Mouse (Mus musculus) C2C12 (cell line): ENCODE results near the gene Vegfd. TPM values are rescaled to one million over a fixed set of nuclear protein-coding genes. Genes with fewer than 3 reads are reported as not detected.

ENCODE experiments used
- H3K27me3 ChIP-seq: one replicate; pipeline ENCODE4 v1.6.1; 2011; ENCODE audit not compliant: control insufficient read depth, insufficient read depth, insufficient read length
- H3K36me3 ChIP-seq: one replicate; pipeline ENCODE4 v1.6.1; 2011; ENCODE audit not compliant: control insufficient read depth, insufficient read depth
- H3K4me3 ChIP-seq: one replicate; pipeline ENCODE4 v1.5.1; 2011; ENCODE audit warnings: mild to moderate bottlenecking, control low read depth; ENCODE audit not compliant: poor library complexity, insufficient read depth, severe bottlenecking
- H3K79me2 ChIP-seq: one replicate; pipeline ENCODE4 v1.6.1; 2011; ENCODE audit not compliant: control insufficient read depth, insufficient read depth
- H3K79me3 ChIP-seq: one replicate; pipeline ENCODE4 v1.6.1; 2011; ENCODE audit warnings: low read depth, control low read depth
- H3ac ChIP-seq: one replicate; pipeline ENCODE3; 2011; ENCODE audit warnings: low read depth; ENCODE audit not compliant: control insufficient read depth, insufficient read length
- CEBPB ChIP-seq: IDR thresholded peaks from one replicate; pipeline ENCODE4 v1.6.1; 2011; ENCODE audit warnings: low read depth, mild to moderate bottlenecking, control low read depth, moderate library complexity
- CTCF ChIP-seq: IDR thresholded peaks from one replicate; pipeline ENCODE4 v1.5.1; 2011; ENCODE audit not compliant: control insufficient read depth, insufficient read depth, insufficient read length
- FOSL1 ChIP-seq: IDR thresholded peaks from one replicate; pipeline ENCODE4 v1.8.0; 2011; ENCODE audit warnings: mild to moderate bottlenecking, low read length; ENCODE audit not compliant: poor library complexity, insufficient read depth, severe bottlenecking
- MAX ChIP-seq: IDR thresholded peaks from one replicate; pipeline ENCODE4 v1.6.1; 2011; ENCODE audit warnings: mild to moderate bottlenecking, control low read depth
- MYOD1 ChIP-seq: IDR thresholded peaks from one replicate; pipeline ENCODE4 v1.6.1; 2011; ENCODE audit warnings: low read depth; ENCODE audit not compliant: control insufficient read depth, insufficient read length
- MYOG ChIP-seq: IDR thresholded peaks from one replicate; pipeline ENCODE4 v1.6.1; 2011; ENCODE audit not compliant: control insufficient read depth, insufficient read length; ENCODE audit errors: extremely low read depth
- USF1 ChIP-seq: IDR thresholded peaks from one replicate; pipeline ENCODE4 v1.6.1; 2011; ENCODE audit warnings: low read depth, mild to moderate bottlenecking, control low read depth, moderate library complexity
- polyA plus RNA-seq: library from polyadenylated mRNA; unstranded; fragments of >200 nt; fragmentation: generic; extraction: Trizol; gene quantifications from one replicate; pipeline ENCODE4 v1.2.1, GENCODE M21; 2012; ENCODE audit warnings: missing spikeins

Vegfd gene
- polyA plus RNA-seq, 1 experiment, result 2.8 TPM

DNA sequence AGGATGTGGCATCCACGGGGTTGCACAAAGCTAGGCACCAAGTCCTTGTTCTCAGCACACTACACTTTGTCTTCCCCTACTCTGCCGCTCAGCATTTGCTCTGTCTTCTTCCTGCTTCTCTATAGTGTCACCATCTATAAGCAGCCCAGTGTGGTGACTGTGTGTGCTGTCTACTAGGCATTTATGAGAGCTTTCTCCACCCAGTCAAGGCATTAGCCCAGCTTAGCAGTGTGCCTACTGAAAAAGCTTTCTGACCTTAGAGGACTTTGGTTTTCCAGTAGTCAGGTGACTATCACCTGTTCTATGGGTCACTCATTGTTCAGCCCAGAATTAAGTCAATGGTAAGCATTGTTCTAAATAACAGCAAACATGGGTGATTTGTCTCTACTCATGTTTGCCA, 58.0 kb downstream of the Vegfd start:
- peaks cover 3% of the 10 kb centered on the region for H3K36me3 ChIP-seq
- H3K4me3 ChIP-seq, result no peak overlapping the region
- no peak overlapping the region for H3ac ChIP-seq
- H3K79me3 ChIP-seq, result no peaks in the 10 kb centered on the region
- no peaks in the 10 kb centered on the region for H3K27me3 ChIP-seq
- H3K79me2 ChIP-seq, result no peaks in the 10 kb centered on the region
- no peak for TF ChIP-seq MAX
- TF ChIP-seq FOSL1, result no peak
- TF ChIP-seq MYOG, result no peak
- no peak for TF ChIP-seq CTCF
- no peak for TF ChIP-seq CEBPB
- TF ChIP-seq MYOD1, result no peak
- TF ChIP-seq USF1, result no peak

DNA sequence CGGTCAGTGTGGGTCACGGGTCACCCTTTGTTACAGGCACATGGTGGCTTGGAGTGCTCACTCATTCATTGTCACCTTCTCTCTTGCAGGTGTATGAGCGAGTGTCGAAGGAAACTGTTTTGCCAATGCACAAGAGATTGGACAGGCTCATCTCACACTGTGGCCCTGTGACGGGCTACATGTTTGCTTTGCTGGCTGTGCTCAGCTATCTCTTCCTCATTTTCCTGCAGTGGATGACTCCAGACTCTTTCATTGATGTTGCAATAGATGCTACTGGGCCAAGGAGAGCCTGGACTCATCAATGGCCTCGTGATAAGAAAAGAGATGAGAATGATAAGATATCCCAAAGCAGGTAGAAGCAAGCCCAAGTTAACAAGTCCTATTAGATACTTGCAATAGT, 58.4 kb downstream of the Vegfd start:
- no peaks in the 10 kb centered on the region for H3K79me2 ChIP-seq
- no peaks in the 10 kb centered on the region for H3K27me3 ChIP-seq
- TF ChIP-seq MAX (no peak), CTCF (no peak), MYOG (no peak), USF1 (no peak), CEBPB (no peak), FOSL1 (no peak), MYOD1 (no peak)
- no peak overlapping the region for H3K4me3 ChIP-seq
- peaks cover 3% of the 10 kb centered on the region for H3K36me3 ChIP-seq
- no peak overlapping the region for H3ac ChIP-seq
- H3K79me3 ChIP-seq, result no peaks in the 10 kb centered on the region

DNA sequence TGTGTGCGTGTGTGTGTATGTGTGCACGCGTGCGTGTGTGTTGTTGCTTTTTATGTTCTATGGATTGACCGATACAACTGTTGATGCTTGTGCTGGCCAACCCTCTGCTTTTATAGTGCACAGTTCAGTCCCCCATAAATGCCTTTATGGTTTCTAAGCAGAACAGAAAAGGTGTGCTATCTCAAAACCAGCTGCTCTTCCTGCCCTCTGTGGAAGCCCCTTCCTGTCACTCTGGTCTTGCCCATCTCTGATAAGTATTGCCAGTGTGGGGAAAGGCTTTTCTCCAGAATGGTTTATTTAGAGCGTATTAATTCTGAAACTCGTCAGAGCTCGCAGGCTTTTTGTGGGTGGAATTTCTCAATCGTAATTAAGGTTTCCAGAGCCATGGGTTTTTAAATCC, 59.5 kb downstream of the Vegfd start:
- Histone ChIP-seq H3K4me3 (no peak overlapping the region), H3K27me3 (no peaks in the 10 kb centered on the region), H3K79me3 (no peaks in the 10 kb centered on the region), H3K79me2 (no peaks in the 10 kb centered on the region), H3ac (no peak overlapping the region), H3K36me3 (peaks cover 3% of the 10 kb centered on the region)
- TF ChIP-seq CTCF, result no peak
- no peak for TF ChIP-seq MAX
- no peak for TF ChIP-seq MYOD1
- no peak for TF ChIP-seq MYOG
- TF ChIP-seq USF1, result no peak
- no peak for TF ChIP-seq FOSL1

DNA sequence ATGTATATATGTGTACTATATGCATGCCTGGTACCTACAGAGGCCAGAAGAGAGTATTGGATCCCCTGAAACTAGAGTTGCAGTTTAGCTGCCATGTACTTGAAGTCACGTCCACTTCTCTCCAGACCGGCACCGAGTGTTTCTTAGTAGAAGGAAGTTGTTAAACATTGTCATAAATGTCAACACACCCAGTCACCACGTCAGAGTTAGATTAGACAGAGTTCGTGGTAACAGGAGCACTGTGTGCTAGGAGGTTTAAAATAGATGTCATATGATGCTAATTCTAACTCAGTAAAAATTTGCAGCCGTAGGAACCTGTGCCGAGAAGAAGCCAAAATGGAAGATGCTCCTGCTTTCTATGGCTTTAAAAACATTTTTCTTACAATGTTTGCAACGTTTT, 63.5 kb downstream of the Vegfd start, which contains the start of gene Asb11:
Asb11 (plus strand) TSS at position 286 of the 400 bp plus-strand sequence.
- Histone ChIP-seq H3ac (no peak within 1 kb of the TSS), H3K4me3 (no peak within 1 kb of the TSS), H3K36me3 (no peaks in the 10 kb centered on the region), H3K27me3 (no peaks in the 10 kb centered on the region), H3K79me3 (no peaks in the 10 kb centered on the region), H3K79me2 (no peaks in the 10 kb centered on the region)
- TF ChIP-seq MAX, result no peak
- TF ChIP-seq MYOD1, result no peak
- no peak for TF ChIP-seq MYOG

DNA sequence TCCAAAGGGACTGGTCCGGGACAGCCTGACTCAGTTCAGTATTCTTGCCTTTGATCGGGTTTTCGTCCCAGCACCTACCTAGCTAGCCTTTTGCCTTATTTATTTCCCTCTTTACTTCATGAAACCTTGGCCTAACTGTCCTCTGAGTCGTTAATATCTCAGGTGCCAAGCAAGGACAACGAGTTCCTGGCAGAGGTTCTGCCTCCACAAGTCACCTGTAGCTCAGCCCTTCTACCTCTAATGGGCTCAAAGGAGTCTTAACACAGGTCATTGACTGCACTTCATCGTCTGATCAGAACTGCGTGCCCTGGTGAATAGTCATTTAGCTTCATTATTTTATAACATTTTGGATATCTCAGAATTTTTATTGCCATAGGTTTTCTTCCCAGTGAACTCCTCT, 66.3 kb downstream of the Vegfd start:
- H3K79me3 ChIP-seq, result no peaks in the 10 kb centered on the region
- no peaks in the 10 kb centered on the region for H3K36me3 ChIP-seq
- H3K27me3 ChIP-seq, result no peaks in the 10 kb centered on the region
- H3K79me2 ChIP-seq, result no peaks in the 10 kb centered on the region
- no peak overlapping the region for H3K4me3 ChIP-seq
- no peak overlapping the region for H3ac ChIP-seq
- TF ChIP-seq CEBPB (no peak), USF1 (no peak), MAX (no peak), FOSL1 (no peak), CTCF (no peak), MYOD1 (no peak), MYOG (no peak)

DNA sequence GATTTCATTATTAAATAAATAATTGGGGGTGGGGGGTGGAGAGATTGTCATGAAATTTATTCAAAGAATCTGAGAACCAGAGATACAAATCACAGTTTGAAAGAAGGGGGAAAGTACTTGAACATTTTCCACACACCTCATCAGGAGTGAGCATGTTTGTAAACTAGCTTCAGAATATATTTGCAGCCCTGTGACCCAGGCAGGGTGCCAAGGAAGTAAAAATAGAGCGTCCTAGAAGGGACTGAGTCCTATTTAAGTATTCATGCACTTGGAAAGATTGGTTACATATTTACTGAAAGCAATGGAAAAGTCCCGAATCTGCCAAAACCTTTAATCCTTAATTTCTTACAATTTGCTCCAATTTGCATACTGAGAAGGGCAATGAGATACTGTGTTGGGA, 67.0 kb downstream of the Vegfd start:
- Histone ChIP-seq H3K4me3 (no peak overlapping the region), H3ac (no peak overlapping the region)

More for the DNA sequence above, 67.0 kb downstream of the Vegfd start:
- Histone ChIP-seq H3K79me2 (no peaks in the 10 kb centered on the region), H3K36me3 (no peaks in the 10 kb centered on the region), H3K79me3 (no peaks in the 10 kb centered on the region), H3K27me3 (no peaks in the 10 kb centered on the region)
- no peak for TF ChIP-seq MYOD1
- no peak for TF ChIP-seq MYOG
- TF ChIP-seq FOSL1, result no peak
- TF ChIP-seq CEBPB, result no peak
- no peak for TF ChIP-seq USF1
- no peak for TF ChIP-seq MAX
- no peak for TF ChIP-seq CTCF
